Mouse (Mus musculus) right cerebral cortex, adult 2 months (tissue): Measurements from ENCODE around the gene Dusp27.
A peak's percentile ranks its signal among the peaks of the same experiment; 100 is the strongest.

Experiments used
- DNase-seq, 2 experiments: peaks; one replicate each; pipeline ENCODE4 v3.0.0; 2021 to 2022; ENCODE audit warnings: low spot score in 2 of 2

The Dusp27 gene

GRCm38 (mm10) chr1:166127719-166128118 lies at the start of gene Dusp27:
Dusp27 (minus strand) TSS chr1:166127922.
- no peak for DNase-seq

DNA sequence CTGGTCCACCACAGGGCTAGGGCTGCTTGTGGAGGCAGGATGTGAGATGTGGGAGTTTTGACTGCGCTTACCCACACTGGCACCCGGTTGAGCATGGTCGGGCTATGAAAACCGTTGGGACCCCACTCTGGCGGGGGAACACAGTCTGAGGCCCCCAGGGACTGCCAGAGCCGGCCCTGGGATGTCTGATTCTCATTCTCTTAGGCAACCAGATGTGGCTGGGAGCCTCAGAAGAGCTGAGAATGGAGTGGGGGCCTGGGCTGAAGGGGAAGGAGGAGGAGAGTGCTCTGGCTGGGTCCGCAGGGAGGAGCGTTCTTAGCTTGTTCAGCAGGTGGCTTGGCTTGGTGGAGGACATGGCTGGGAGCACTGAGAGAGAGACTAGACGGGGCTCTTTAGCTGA lies 45.9 kb upstream of the Dusp27 start:
- no peak for DNase-seq

DNA sequence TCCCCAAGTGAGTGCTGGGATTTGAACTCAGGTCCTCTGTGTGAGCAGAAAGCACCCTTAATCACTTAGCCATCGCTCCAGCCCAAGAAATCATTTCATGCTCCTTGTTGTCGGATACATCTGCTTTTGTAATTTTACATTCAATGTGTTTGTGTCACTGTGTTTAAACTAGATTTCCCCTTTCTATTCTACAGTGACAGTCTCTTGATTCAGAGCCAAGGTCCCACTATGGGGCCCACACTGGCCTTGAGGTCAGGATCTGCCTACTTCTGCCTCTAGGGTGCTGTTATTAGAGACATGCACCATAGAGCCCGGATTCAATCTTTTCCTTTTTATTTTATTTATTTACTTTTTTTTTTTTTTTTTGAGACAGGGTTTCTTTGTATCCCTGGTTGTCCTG lies 45.3 kb upstream of the Dusp27 start:
- no peak for DNase-seq

GRCm38 (mm10) chr1:166170852-166171251 lies 43.1 kb upstream of the Dusp27 start:
- DNase-seq: no peak

GRCm38 (mm10) chr1:166169713-166170112 lies 42.0 kb upstream of the Dusp27 start:
- no peak for DNase-seq

GRCm38 (mm10) chr1:166168017-166168416 lies 40.3 kb upstream of the Dusp27 start:
- no peak for DNase-seq

DNA sequence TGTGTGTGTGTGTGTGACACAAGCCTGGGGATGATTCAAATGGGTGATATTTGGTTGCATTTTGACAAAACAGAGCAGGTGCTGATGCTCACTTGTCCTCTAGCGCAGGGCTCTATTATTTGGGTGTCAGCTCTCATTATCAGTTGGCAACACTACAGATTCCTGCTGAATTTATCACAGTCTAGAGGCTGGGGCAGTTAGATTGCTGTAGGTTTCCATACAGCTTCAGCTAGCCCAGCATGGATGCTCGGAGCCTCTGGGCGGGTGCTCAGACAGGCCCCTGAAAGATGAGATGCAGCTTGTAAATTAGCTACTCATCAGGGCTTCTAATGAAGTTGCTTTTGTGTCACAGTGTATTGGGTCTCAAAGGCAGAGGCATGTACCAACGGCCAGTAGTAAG lies 39.7 kb upstream of the Dusp27 start:
- DNase-seq: no peak

DNA sequence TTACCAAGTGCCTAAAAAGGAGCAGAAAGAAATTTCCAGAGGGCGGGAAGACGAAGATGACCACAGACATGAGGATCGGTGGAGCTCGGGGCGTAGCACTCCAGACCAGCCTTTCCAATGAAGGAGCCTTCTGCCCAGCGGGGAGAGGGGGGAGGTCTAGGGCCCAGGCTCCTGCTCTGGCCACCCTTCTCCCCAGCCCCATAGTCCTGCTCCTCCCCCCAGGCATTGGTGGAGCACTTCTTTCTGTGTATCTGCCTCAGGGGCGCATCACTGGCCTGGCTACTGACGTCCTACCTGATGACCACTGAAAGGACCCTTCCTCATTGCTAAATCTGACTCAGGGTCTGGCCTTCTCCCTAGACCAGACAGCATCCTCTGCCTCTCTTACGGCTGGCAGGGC lies 37.4 kb upstream of the Dusp27 start:
- no peak for DNase-seq

DNA sequence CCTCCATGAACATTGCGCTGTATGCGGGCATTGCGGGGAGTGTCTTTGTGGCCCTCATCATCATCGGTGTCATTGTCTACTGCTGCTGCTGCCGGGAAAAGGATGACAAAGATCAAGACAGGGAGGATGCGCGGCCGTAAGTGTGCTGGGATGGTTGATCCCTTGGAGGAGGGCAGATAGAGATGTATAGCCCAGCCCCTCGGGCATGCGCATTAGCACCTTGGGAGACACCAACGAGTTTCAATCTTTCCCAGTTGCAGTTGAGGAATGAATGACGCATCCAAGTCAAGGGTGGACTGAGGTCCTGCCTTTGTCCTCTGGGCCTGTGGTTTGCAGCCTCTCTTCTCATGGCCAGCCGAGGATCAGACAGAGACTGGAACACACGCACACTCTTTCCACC lies 36.9 kb upstream of the Dusp27 start:
- no peak for DNase-seq

GRCm38 (mm10) chr1:166160569-166161445 lies 33.1 kb upstream of the Dusp27 start:
- DNase-seq: peak; percentile 78 to 83

- DNase-seq: no peak
Observed at GRCm38 (mm10) chr1:166160111-166160510, 32.4 kb upstream of the Dusp27 start.

- no peak for DNase-seq
Observed at GRCm38 (mm10) chr1:166158664-166159063, 30.9 kb upstream of the Dusp27 start.

GRCm38 (mm10) chr1:166157712-166158111 lies 30.0 kb upstream of the Dusp27 start:
- DNase-seq: no peak

DNA sequence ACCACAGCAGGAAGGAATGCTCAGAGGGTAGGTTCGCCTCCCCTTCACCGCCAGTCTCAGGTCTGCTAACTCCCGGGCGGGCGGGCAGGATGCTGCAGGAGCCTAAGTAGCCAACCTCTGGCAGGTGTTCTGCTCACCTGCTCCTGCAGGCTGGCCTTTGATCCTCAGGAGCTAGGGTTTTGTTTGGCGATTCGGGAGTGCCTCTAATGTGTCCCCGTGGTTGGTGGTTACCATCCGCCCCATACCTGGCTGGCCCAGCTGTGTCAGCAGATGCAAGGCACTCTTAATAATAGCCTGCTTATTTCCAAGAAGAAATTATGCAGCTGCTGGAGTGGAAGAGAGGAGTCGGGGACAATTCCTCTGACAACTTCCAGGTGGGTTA lies 27.4 kb upstream of the Dusp27 start:
- DNase-seq: no peak

DNA sequence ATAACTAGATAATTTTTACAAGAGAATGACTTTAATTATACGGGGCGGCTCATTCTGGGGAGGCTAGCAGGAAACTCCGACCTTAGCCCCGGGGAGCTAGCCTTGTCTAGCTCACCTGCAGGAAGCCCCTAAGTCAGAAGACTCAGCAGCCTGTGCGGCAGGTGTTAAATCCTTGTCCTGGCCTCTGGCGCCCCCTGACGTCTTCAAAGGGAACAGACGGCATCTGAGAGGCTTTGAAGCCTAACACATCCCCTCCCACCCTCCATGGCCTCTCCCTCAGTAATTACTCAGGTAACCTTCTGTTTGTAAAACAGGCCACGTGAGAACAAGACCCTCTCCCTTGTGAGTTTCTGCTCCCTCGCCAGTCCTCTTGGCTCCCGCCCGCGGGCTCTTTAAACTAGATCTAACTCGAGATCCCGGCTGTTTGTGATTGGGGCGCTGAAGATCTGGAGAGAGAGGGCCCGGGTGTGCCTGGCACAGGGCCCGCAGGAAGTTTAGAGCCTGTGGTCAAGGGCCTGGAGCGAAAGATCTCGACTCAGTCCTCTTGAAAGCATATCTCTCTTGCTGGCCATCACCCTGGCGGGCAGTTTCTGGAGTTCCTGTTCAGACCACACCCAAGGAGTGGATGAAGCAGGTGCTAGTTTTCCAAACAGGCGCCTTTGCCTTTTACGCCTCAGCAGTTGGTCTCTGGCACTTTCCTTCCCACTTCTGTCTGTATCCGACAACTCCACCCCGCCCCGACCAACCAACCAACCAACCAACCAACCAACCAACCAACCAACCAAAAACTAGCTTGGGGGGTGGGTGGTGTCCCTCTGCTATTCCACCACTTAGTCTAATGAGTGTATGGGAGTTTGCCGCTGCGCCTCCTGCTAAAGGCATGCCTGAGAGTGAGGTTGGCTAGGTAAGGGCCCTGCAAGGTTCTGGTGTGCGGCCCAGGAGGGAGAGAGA lies 26.7 kb upstream of the Dusp27 start:
- DNase-seq: peak; percentile 80 to 84

DNA sequence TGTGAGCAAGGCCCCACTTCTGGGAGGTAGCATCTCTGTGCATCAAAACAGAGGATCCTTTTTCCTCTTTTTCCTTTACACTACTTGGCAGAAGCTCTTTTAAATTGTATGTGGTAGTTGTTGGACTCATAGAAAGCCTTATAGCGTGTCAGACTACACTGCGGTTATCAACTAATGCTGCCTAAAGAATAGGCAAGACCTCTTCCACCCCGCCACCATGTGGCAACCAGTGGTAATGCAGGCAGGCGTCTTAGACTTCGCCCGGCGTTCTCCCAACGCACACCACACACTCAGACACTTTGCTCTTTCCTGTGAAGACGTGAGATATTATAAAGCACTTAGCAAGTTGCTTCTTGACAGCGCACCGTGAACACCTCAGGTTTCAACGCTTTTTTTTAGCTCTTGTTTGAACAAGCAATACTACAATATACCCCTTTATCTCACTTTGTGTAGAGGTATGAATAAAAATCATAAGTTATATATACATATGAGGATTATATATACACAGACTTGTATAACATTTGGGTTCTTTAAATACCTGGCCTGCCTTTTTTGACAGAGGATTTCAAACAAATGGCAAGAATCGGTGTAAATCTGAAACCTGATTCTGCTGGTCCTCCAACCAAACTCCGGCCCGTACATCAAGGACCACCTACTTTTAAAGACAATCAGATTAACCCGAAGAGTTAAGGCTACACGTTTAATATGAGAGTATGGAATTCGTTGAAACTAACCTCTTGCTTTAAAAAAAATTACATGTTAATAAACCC lies 25.8 kb upstream of the Dusp27 start:
- DNase-seq: peak; percentile 92 to 97

GRCm38 (mm10) chr1:166152034-166152433 lies 24.3 kb upstream of the Dusp27 start:
- no peak for DNase-seq

DNA sequence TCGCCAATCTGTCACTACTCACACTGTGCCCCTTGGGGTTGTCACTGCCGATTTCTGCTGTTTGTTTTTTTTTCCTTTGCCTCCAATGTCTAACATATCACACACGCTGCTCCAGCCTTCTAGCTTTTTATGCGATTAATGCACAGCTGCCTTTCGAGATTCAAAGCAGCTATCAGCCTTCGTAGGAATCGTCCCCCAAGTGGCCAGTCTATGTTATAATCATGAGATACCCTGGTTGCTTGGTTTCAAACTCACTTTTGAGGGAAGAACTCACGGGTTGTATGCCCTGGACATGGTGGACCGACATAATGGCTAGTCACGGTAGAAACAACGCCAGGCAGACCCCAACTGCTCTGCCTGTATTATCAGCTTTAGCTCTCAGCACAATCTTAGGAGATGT lies 23.6 kb upstream of the Dusp27 start:
- DNase-seq: peak in 1 of 2 experiments; percentile 24

GRCm38 (mm10) chr1:166150035-166150434 lies 22.3 kb upstream of the Dusp27 start:
- DNase-seq: no peak

DNA sequence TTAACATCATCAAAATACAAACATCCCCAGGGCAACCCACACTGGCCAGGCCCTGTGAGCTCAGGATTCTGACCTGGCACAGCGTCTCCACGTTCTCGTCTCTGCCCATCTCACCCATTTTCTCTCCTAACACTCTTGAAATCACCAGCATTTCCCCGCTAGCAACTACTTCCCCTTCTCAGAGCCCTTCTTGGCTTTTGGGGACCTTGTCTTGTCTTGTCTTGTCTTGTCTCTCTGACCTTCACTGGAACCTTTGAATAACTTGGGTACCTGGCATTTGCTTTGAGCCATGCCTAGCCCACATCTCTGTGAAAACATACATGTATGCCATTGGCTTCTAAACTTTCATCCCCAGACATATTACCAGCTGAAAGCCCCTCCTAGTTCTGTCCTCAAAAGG lies 21.7 kb upstream of the Dusp27 start:
- DNase-seq: no peak

DNA sequence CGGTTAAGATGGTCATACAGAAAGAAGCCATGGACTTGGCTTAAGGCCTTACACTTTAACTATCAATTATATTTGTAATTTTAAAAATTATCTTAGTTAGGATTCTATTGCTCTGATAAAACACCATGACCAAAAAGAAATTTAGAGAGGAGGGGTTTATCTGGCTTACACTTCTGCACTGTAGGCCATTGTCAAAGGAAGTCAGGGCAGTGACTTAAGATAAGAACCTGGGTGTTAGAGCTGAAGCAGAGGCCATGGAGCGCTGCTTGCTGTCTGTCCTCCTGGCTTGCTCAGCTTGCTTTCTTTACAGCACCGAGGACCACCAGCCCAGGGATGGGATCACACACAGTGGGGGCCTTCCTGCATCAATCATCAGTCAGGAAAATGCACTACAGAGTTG lies 19.9 kb upstream of the Dusp27 start:
- DNase-seq: no peak

- no peak for DNase-seq
Observed at GRCm38 (mm10) chr1:166146626-166147025, 18.9 kb upstream of the Dusp27 start.
